24 mouse cellular contexts compared by ENCODE assay signal in the genomic region with DNA sequence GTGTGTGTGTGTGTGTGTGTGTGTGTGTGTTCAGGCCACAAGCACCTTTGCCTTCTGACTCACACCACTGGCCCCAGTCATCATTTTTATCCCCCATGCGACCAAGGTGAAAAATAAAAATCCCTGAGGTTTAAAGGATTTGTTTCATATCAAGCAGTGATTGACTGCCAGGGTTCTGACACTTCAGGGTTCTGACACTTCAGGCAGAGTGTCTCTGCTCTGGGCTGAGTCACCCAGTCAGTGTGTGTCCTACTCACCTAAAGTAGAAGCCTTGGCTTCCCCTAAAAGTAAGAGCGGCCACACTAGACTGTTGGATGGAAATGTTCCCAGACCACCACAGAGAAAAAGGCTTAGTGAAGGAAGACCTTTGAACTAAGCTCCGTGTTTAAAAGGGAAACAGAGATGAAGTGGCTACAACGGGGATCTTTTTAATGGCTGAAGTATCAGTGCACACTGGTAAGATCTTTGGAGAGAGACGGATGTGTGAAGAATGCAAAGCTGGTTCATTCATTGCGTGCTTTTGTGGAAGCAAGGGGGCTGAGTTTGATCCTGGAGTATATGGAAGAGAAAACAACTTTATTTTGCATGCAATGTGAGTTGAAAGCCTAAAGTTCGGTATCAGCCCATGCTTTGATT. TPM values are rescaled to one million over a fixed set of nuclear protein-coding genes. Genes with fewer than 3 reads are reported as not detected.
DNase-seq lines count a peak whose midpoint lies in the region; ATAC-seq lines count a peak whose summit lies in the region.
"Had no signal": no experiment of that assay in that cellular context is flagged by ENCODE, and none has a peak within 500 bp of the region (broad histone marks: within the 10 kb centered on the region; RNA-seq: fewer than 3 reads in every experiment).

No protein-coding gene starts in this region.

- intact Hi-C loops in gastrocnemius, postnatal 14 days (cut with DNase I; ENCODE audit: low total_unique reads), result no loop called here

- no peak overlapping the region for H3K4me3 ChIP-seq in forebrain, embryonic 11.5 days (ENCODE audit: low read depth, low read length)
- H3K4me3 ChIP-seq in forebrain, embryonic 15.5 days, result no peak overlapping the region
- no peak overlapping the region for H3K4me3 ChIP-seq in midbrain, embryonic 16.5 days (ENCODE audit: low read depth, low read length)
- H3K4me3 ChIP-seq in midbrain, embryonic 10.5 days, result no peak overlapping the region
- H3K4me3 ChIP-seq: heart, embryonic 15.5 days; limb, embryonic 12.5 days; liver, embryonic 15.5 days; neural tube, embryonic 15.5 days; stomach, embryonic 15.5 days had no signal

- ATAC-seq in forebrain, embryonic 11.5 days (replicated peaks; ENCODE audit: low FRiP score), result peak; percentile 49
- ATAC-seq in forebrain, embryonic 15.5 days (replicated peaks), result no peak
- peak; percentile 68; the same call in 1 of the 2 replicates for ATAC-seq in midbrain, embryonic 16.5 days
- ATAC-seq in erythroid progenitor cell, adult 5-6 weeks (replicated peaks; ENCODE audit: low FRiP score, poor library complexity, severe bottlenecking), result no peak
- ATAC-seq: intestine, embryonic 16.5 days; Patski had no signal

- H3K27ac ChIP-seq in forebrain, embryonic 11.5 days (ENCODE audit: low read depth, low read length), result no peak overlapping the region
- no peak overlapping the region for H3K27ac ChIP-seq in forebrain, embryonic 15.5 days (replicated peaks)
- no peak overlapping the region for H3K27ac ChIP-seq in midbrain, embryonic 16.5 days (ENCODE audit: low read length)
- no peak overlapping the region; the same call in 1 of the 2 replicates for H3K27ac ChIP-seq in midbrain, embryonic 10.5 days (replicated peaks)
- H3K27ac ChIP-seq: heart, embryonic 15.5 days; kidney, postnatal 0 days; limb, embryonic 12.5 days; liver, embryonic 15.5 days; neural tube, embryonic 15.5 days; stomach, embryonic 15.5 days had no signal

- 16% methylated on average over 7 of the region's 7 CpGs for WGBS in forebrain, embryonic 11.5 days
- WGBS in forebrain, embryonic 15.5 days, result 10% methylated on average over 7 of the region's 7 CpGs
- 23% methylated on average over 7 of the region's 7 CpGs for WGBS in midbrain, embryonic 16.5 days
- WGBS in midbrain, embryonic 10.5 days, result 42% methylated on average over 7 of the region's 7 CpGs

- no peaks in the 10 kb centered on the region for H3K36me3 ChIP-seq in forebrain, embryonic 11.5 days (ENCODE audit: control insufficient read depth, insufficient read depth, low read length)
- H3K36me3 ChIP-seq in forebrain, embryonic 15.5 days, result no peaks in the 10 kb centered on the region
- no peaks in the 10 kb centered on the region for H3K36me3 ChIP-seq in midbrain, embryonic 16.5 days (ENCODE audit: control insufficient read depth, insufficient read depth, low read length)
- no peaks in the 10 kb centered on the region for H3K36me3 ChIP-seq in midbrain, embryonic 10.5 days
- H3K36me3 ChIP-seq: G1E; heart, embryonic 15.5 days; limb, embryonic 12.5 days; liver, embryonic 15.5 days; neural tube, embryonic 15.5 days; stomach, embryonic 15.5 days had no signal

- no peaks in the 10 kb centered on the region for H3K9me3 ChIP-seq in forebrain, embryonic 11.5 days (ENCODE audit: control insufficient read depth, low read length)
- no peaks in the 10 kb centered on the region for H3K9me3 ChIP-seq in forebrain, embryonic 15.5 days
- H3K9me3 ChIP-seq in midbrain, embryonic 16.5 days (replicated peaks; ENCODE audit: control insufficient read depth, low read length, poor library complexity, severe bottlenecking), result no peaks in the 10 kb centered on the region
- H3K9me3 ChIP-seq in midbrain, embryonic 10.5 days (replicated peaks), result no peaks in the 10 kb centered on the region
- H3K9me3 ChIP-seq: heart, embryonic 15.5 days; limb, embryonic 12.5 days; liver, embryonic 15.5 days; neural tube, embryonic 15.5 days; stomach, embryonic 15.5 days had no signal

- H3K9ac ChIP-seq in forebrain, embryonic 11.5 days (ENCODE audit: low read length), result no peak overlapping the region
- no peak overlapping the region for H3K9ac ChIP-seq in forebrain, embryonic 15.5 days (replicated peaks)
- no peak overlapping the region for H3K9ac ChIP-seq in midbrain, embryonic 16.5 days (ENCODE audit: low read depth, low read length)
- H3K9ac ChIP-seq: heart, embryonic 15.5 days; limb, embryonic 12.5 days; liver, embryonic 15.5 days; lung, embryonic 14.5 days; neural tube, embryonic 15.5 days; stomach, embryonic 15.5 days had no signal

- no peak overlapping the region for H3K4me2 ChIP-seq in forebrain, embryonic 11.5 days (ENCODE audit: low read depth, low read length, severe bottlenecking)
- H3K4me2 ChIP-seq in forebrain, embryonic 15.5 days (replicated peaks), result no peak overlapping the region
- H3K4me2 ChIP-seq in midbrain, embryonic 16.5 days (ENCODE audit: low read length), result no peak overlapping the region
- H3K4me2 ChIP-seq: heart, embryonic 15.5 days; limb, embryonic 12.5 days; liver, embryonic 15.5 days; lung, embryonic 14.5 days; neural tube, embryonic 15.5 days; stomach, embryonic 15.5 days had no signal

- H3K4me1 ChIP-seq in forebrain, embryonic 11.5 days (replicated peaks; ENCODE audit: control insufficient read depth, insufficient read depth, low read length), result peaks cover 11% of the 10 kb centered on the region; the same call in 1 of the 2 replicates
- H3K4me1 ChIP-seq in forebrain, embryonic 15.5 days, result 0 out of 2 replicates have a peak, but pooled peaks cover 7% of the 10 kb centered on the region
- H3K4me1 ChIP-seq in midbrain, embryonic 16.5 days (ENCODE audit: control insufficient read depth, insufficient read depth, low read length), result peaks cover 3% of the 10 kb centered on the region; the same call in 1 of the 2 replicates
- H3K4me1 ChIP-seq in midbrain, embryonic 10.5 days, result peaks cover 37% of the 10 kb centered on the region
- H3K4me1 ChIP-seq: heart, embryonic 15.5 days; liver, embryonic 15.5 days; neural tube, embryonic 15.5 days; stomach, embryonic 15.5 days had no signal

- DNase-seq in adrenal gland, adult 8-10 months, result peak; percentile 42
- no peak for DNase-seq in adrenal gland, postnatal 4 days (ENCODE audit: low spot score in 2 of 2)
- DNase-seq in forebrain, embryonic 11.5 days (ENCODE audit: low spot score), result no peak
- DNase-seq in midbrain, embryonic 10.5 days (ENCODE audit: low spot score), result no peak
- DNase-seq in gastrocnemius, postnatal 14 days, result no peak
- DNase-seq: cerebellum, adult 2 months; cerebellum, postnatal 14 days; kidney, adult 8-10 months; layer of hippocampus, postnatal 36 days; lung, embryonic 14.5 days; lung, postnatal 14 days; right cerebral cortex, postnatal 25 days had no signal

- no peaks in the 10 kb centered on the region; the same call in 1 of the 2 replicates for H3K27me3 ChIP-seq in forebrain, embryonic 11.5 days (ENCODE audit: control insufficient read depth, insufficient read depth, low read length)
- H3K27me3 ChIP-seq in forebrain, embryonic 15.5 days, result no peaks in the 10 kb centered on the region
- H3K27me3 ChIP-seq in midbrain, embryonic 16.5 days (ENCODE audit: control insufficient read depth, insufficient read depth, low read depth, low read length), result no peaks in the 10 kb centered on the region; the same call in 1 of the 2 replicates
- peaks cover 22% of the 10 kb centered on the region for H3K27me3 ChIP-seq in midbrain, embryonic 10.5 days (ENCODE audit: low read depth, poor library complexity, severe bottlenecking)
- H3K27me3 ChIP-seq: heart, embryonic 15.5 days; limb, embryonic 12.5 days; liver, embryonic 15.5 days; neural tube, embryonic 15.5 days; stomach, embryonic 15.5 days had no signal

RNA-seq across cellular contexts. Expression of a gene that starts 11.0 kb away (rescaled TPM):
- total RNA-seq in adrenal gland, adult 8-10 months (2022), result 10 to 100 TPM; 60.4 to 90.4 (median 69.1) TPM
- 10 to 100 TPM; 72.9 to 74.2 TPM for total RNA-seq in adrenal gland, postnatal 4 days (2021)
- 7.6 and 7.7 TPM in 2 replicates for polyA plus RNA-seq in forebrain, embryonic 11.5 days (2014; fragmentation: Nextera tagmentation; extraction: Ambion mirVana)
- 10.2 and 11.6 TPM in 2 replicates for polyA plus RNA-seq in forebrain, embryonic 15.5 days (2015; fragmentation: Nextera tagmentation; extraction: Ambion mirVana)
- polyA plus RNA-seq in midbrain, embryonic 16.5 days (2015; fragmentation: Nextera tagmentation; extraction: Ambion mirVana), result 9.2 and 9.7 TPM in 2 replicates
- polyA plus RNA-seq in midbrain, embryonic 10.5 days (2016; fragmentation: Nextera tagmentation; extraction: Ambion mirVana), result 3.8 and 4.1 TPM in 2 replicates
- 10 to 100 TPM; 27.0 to 29.8 TPM for total RNA-seq in gastrocnemius, postnatal 14 days (2021)
- 145 and 168 TPM in 2 replicates for total RNA-seq in erythroid progenitor cell, adult 5-6 weeks (2015; ENCODE audit: low replicate concordance)
- total RNA-seq in erythroid progenitor cell, adult 5-6 weeks (2017; ENCODE audit: low replicate concordance), result 165 and 173 TPM in 2 replicates
- polyA plus RNA-seq: G1E, Patski had no signal

Comparison
In these comparisons a context has a peak if more than half of its experiments do, and no peak if none do; other contexts are left out.
1. ATAC-seq: peak in forebrain, embryonic 11.5 days (single experiment) and midbrain, embryonic 16.5 days (single experiment); none in forebrain, embryonic 15.5 days (single experiment) and erythroid progenitor cell, adult 5-6 weeks (single experiment).